Mouse (Mus musculus): Measurements from ENCODE around the gene Gabrb1. TPM values are rescaled to one million over a fixed set of nuclear protein-coding genes. Genes with fewer than 3 reads are reported as not detected.

The Gabrb1 gene
- polyA plus RNA-seq, 1 experiment = 0.01 TPM

DNA sequence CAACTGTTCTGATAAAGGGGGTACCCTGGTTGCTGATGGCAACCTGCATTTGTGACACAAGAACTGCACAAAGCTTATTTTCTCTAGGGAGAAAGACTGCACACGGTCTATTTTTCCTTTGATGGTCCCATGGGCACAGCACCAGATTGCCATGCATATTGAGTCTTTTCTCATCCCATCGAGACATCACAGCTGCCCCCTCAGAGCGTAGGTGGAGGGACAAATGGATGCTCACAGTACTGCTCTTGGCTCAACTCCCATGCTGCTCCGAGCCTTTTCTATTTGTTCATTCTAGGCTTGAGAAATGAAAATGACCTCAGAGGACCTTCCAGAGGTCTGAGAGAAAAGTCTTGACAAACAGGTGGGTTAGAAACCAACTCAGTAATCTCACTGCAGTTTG, 259.3 kb downstream of the Gabrb1 start:
- Histone ChIP-seq H3K79me3 (ENCODE audit: low read depth) (no peaks in the 10 kb centered on the region), H3K79me2 (ENCODE audit: control insufficient read depth, insufficient read depth) (no peaks in the 10 kb centered on the region), H3K36me3 (ENCODE audit: control insufficient read depth, insufficient read depth) (no peaks in the 10 kb centered on the region), H3K27me3 (ENCODE audit: control insufficient read depth, insufficient read depth, insufficient read length) (no peaks in the 10 kb centered on the region), H3ac (ENCODE audit: control insufficient read depth, insufficient read length, low read depth) (no peak overlapping the region), H3K4me3 (ENCODE audit: insufficient read depth, poor library complexity, severe bottlenecking) (no peak overlapping the region)
- TF ChIP-seq CTCF (IDR thresholded peaks at IDR 0.05; ENCODE audit: control insufficient read depth, insufficient read depth, insufficient read length) = no peak
- no peak for TF ChIP-seq CEBPB (IDR thresholded peaks at IDR 0.05; ENCODE audit: low read depth)
- TF ChIP-seq FOSL1 (IDR thresholded peaks at IDR 0.05; ENCODE audit: insufficient read depth, low read length, poor library complexity, severe bottlenecking) = no peak
- TF ChIP-seq MAX (IDR thresholded peaks at IDR 0.05) = no peak
- TF ChIP-seq MYOG (IDR thresholded peaks at IDR 0.05; ENCODE audit: control insufficient read depth, extremely low read depth, insufficient read length) = no peak
- TF ChIP-seq USF1 (IDR thresholded peaks at IDR 0.05; ENCODE audit: low read depth) = no peak

DNA sequence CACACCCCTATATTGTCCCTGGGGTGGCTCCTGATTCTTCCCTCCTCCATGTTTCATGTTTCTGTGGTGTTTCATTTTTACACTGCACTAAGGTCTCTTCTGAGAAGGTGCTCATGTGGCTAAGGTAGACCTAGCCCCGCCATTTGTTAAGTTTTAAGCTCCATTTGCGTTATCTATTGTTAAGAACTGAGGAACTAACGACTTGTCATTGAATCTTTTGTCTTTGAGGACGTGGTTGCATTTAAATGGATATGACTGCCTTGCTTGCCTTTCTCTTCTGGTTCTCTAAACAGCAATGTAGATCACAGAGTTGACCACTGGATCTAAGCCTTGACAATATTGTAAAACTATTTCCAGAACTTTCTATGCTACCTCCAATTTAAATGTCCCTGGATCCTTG, 265.7 kb downstream of the Gabrb1 start:
- Histone ChIP-seq H3K27me3 (ENCODE audit: control insufficient read depth, insufficient read depth, insufficient read length) (no peaks in the 10 kb centered on the region), H3K79me3 (ENCODE audit: low read depth) (no peaks in the 10 kb centered on the region), H3ac (ENCODE audit: control insufficient read depth, insufficient read length, low read depth) (no peak overlapping the region), H3K36me3 (ENCODE audit: control insufficient read depth, insufficient read depth) (no peaks in the 10 kb centered on the region), H3K4me3 (ENCODE audit: insufficient read depth, poor library complexity, severe bottlenecking) (no peak overlapping the region), H3K79me2 (ENCODE audit: control insufficient read depth, insufficient read depth) (no peaks in the 10 kb centered on the region)
- TF ChIP-seq CEBPB (IDR thresholded peaks at IDR 0.05; ENCODE audit: low read depth) = no peak
- no peak for TF ChIP-seq USF1 (IDR thresholded peaks at IDR 0.05; ENCODE audit: low read depth)
- no peak for TF ChIP-seq MYOD1 (IDR thresholded peaks at IDR 0.05; ENCODE audit: control insufficient read depth, insufficient read length, low read depth)
- TF ChIP-seq FOSL1 (IDR thresholded peaks at IDR 0.05; ENCODE audit: insufficient read depth, low read length, poor library complexity, severe bottlenecking) = no peak
- TF ChIP-seq MYOG (IDR thresholded peaks at IDR 0.05; ENCODE audit: control insufficient read depth, extremely low read depth, insufficient read length) = no peak
- TF ChIP-seq MAX (IDR thresholded peaks at IDR 0.05) = no peak
- TF ChIP-seq CTCF (IDR thresholded peaks at IDR 0.05; ENCODE audit: control insufficient read depth, insufficient read depth, insufficient read length) = no peak

DNA sequence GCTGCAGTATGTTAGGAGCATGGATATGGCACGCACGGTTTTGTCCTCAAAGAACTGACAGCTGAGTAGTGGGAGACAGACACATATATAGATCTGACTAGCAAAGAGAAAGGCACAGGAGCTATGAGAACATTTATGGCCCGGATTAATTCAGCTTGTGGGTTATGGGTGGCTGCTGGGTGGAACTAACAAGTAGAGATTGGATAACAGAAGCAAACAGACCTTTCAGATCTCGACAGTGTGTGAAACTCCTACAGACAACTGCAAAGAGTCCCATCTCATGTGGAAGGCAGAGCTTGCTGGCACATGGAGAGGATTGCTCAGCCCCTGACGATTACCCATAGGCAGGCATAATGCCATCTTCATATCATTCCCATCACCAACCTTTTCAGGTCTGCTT, 268.4 kb downstream of the Gabrb1 start:
- H3ac ChIP-seq (ENCODE audit: control insufficient read depth, insufficient read length, low read depth) = no peak overlapping the region
- no peaks in the 10 kb centered on the region for H3K27me3 ChIP-seq (ENCODE audit: control insufficient read depth, insufficient read depth, insufficient read length)
- no peak overlapping the region for H3K4me3 ChIP-seq (ENCODE audit: insufficient read depth, poor library complexity, severe bottlenecking)
- TF ChIP-seq CEBPB (IDR thresholded peaks at IDR 0.05; ENCODE audit: low read depth) = no peak
- no peak for TF ChIP-seq MAX (IDR thresholded peaks at IDR 0.05)
- no peak for TF ChIP-seq USF1 (IDR thresholded peaks at IDR 0.05; ENCODE audit: low read depth)
- TF ChIP-seq MYOG (IDR thresholded peaks at IDR 0.05; ENCODE audit: control insufficient read depth, extremely low read depth, insufficient read length) = no peak
- no peak for TF ChIP-seq MYOD1 (IDR thresholded peaks at IDR 0.05; ENCODE audit: control insufficient read depth, insufficient read length, low read depth)
- no peak for TF ChIP-seq FOSL1 (IDR thresholded peaks at IDR 0.05; ENCODE audit: insufficient read depth, low read length, poor library complexity, severe bottlenecking)
- TF ChIP-seq CTCF (IDR thresholded peaks at IDR 0.05; ENCODE audit: control insufficient read depth, insufficient read depth, insufficient read length) = no peak
- no peaks in the 10 kb centered on the region for H3K79me3 ChIP-seq (ENCODE audit: low read depth)
- no peaks in the 10 kb centered on the region for H3K36me3 ChIP-seq (ENCODE audit: control insufficient read depth, insufficient read depth)
- H3K79me2 ChIP-seq (ENCODE audit: control insufficient read depth, insufficient read depth) = no peaks in the 10 kb centered on the region

DNA sequence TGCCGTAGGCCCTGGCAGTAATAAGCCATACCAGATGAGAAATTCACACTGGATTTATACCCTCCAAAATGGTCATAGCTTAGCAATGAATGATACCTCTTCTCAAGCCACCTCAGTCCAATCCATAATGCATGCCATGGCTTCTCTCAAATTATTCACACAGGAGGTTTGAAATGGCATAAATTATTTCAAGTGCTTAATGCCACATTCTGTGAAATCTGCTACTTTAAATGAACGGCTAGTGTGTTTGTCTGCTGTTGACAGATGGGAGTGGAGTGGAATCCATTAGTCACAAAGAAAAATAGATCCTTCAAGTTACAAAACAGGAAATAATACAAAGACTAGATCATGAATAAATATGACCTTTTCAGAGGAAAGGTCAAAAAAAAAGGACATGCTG, 272.1 kb downstream of the Gabrb1 start:
- Histone ChIP-seq H3K79me3 (ENCODE audit: low read depth) (no peaks in the 10 kb centered on the region), H3K79me2 (ENCODE audit: control insufficient read depth, insufficient read depth) (no peaks in the 10 kb centered on the region), H3K4me3 (ENCODE audit: insufficient read depth, poor library complexity, severe bottlenecking) (no peak overlapping the region), H3K36me3 (ENCODE audit: control insufficient read depth, insufficient read depth) (no peaks in the 10 kb centered on the region), H3ac (ENCODE audit: control insufficient read depth, insufficient read length, low read depth) (no peak overlapping the region), H3K27me3 (ENCODE audit: control insufficient read depth, insufficient read depth, insufficient read length) (no peaks in the 10 kb centered on the region)
- TF ChIP-seq MYOD1 (IDR thresholded peaks at IDR 0.05; ENCODE audit: control insufficient read depth, insufficient read length, low read depth) (no peak), CEBPB (IDR thresholded peaks at IDR 0.05; ENCODE audit: low read depth) (no peak), USF1 (IDR thresholded peaks at IDR 0.05; ENCODE audit: low read depth) (no peak), MYOG (IDR thresholded peaks at IDR 0.05; ENCODE audit: control insufficient read depth, extremely low read depth, insufficient read length) (no peak), MAX (IDR thresholded peaks at IDR 0.05) (no peak), CTCF (IDR thresholded peaks at IDR 0.05; ENCODE audit: control insufficient read depth, insufficient read depth, insufficient read length) (no peak), FOSL1 (IDR thresholded peaks at IDR 0.05; ENCODE audit: insufficient read depth, low read length, poor library complexity, severe bottlenecking) (no peak)

DNA sequence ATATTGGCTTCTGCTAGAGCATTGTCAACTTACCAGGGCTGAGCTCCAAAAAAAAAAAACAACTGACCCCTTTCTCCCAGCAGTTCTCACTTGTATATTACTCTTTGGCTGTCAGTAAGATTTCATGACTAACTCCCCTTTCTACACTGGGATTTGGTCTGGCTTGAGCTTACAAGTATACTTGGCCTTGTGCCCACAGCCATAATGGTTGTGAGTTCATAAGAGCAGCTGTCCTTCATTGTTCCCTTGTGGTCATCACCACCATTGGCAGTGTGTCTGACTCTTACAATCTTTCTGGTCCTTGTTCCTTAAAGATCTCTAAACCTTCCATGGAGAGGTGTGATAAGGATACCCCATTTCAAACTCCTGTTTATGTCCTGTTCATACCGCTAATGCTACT, 293.5 kb downstream of the Gabrb1 start:
- no peak overlapping the region for H3ac ChIP-seq (ENCODE audit: control insufficient read depth, insufficient read length, low read depth)
- no peaks in the 10 kb centered on the region for H3K79me2 ChIP-seq (ENCODE audit: control insufficient read depth, insufficient read depth)
- no peak for TF ChIP-seq MYOG (IDR thresholded peaks at IDR 0.05; ENCODE audit: control insufficient read depth, extremely low read depth, insufficient read length)
- TF ChIP-seq MAX (IDR thresholded peaks at IDR 0.05) = no peak
- no peak for TF ChIP-seq CTCF (IDR thresholded peaks at IDR 0.05; ENCODE audit: control insufficient read depth, insufficient read depth, insufficient read length)
- TF ChIP-seq MYOD1 (IDR thresholded peaks at IDR 0.05; ENCODE audit: control insufficient read depth, insufficient read length, low read depth) = peak; percentile 64
- H3K36me3 ChIP-seq (ENCODE audit: control insufficient read depth, insufficient read depth) = no peaks in the 10 kb centered on the region
- H3K27me3 ChIP-seq (ENCODE audit: control insufficient read depth, insufficient read depth, insufficient read length) = no peaks in the 10 kb centered on the region
- H3K79me3 ChIP-seq (ENCODE audit: low read depth) = no peaks in the 10 kb centered on the region
- no peak overlapping the region for H3K4me3 ChIP-seq (ENCODE audit: insufficient read depth, poor library complexity, severe bottlenecking)

DNA sequence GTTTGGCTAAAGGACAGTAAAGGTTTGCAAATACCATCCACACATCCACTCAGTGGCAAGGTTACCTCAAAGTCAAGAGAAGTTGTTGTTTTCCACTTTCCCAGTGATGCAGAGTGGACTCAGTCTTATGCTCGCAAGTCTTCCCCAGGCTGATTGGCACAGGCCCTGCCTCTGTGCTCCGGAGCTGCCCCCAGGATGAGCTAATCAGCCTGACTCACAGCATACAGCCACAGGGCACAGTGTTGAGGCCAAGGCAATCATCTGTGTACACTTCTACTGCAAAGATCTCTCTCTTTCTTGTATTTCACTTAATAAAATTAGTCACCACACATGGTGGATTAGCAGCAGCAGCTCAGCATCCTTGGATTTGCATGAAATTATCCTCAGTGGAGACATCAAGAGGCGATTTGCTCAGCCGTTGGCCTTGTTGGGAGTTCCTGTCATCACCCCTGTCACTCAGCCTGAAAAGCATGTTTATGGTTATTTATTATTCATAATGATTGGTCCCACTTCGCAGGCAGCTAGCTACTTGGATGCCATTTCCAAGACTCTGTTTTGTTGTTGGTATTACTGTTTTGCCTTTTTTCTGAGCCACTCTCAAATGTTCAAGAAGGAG, 297.3 kb downstream of the Gabrb1 start:
- Histone ChIP-seq H3K79me3 (ENCODE audit: low read depth) (no peaks in the 10 kb centered on the region), H3K36me3 (ENCODE audit: control insufficient read depth, insufficient read depth) (no peaks in the 10 kb centered on the region), H3K4me3 (ENCODE audit: insufficient read depth, poor library complexity, severe bottlenecking) (no peak overlapping the region), H3ac (ENCODE audit: control insufficient read depth, insufficient read length, low read depth) (no peak overlapping the region), H3K79me2 (ENCODE audit: control insufficient read depth, insufficient read depth) (no peaks in the 10 kb centered on the region), H3K27me3 (ENCODE audit: control insufficient read depth, insufficient read depth, insufficient read length) (no peaks in the 10 kb centered on the region)
- TF ChIP-seq CTCF (IDR thresholded peaks at IDR 0.05; ENCODE audit: control insufficient read depth, insufficient read depth, insufficient read length) = no peak
- no peak for TF ChIP-seq USF1 (IDR thresholded peaks at IDR 0.05; ENCODE audit: low read depth)
- TF ChIP-seq MAX (IDR thresholded peaks at IDR 0.05) = no peak
- TF ChIP-seq MYOD1 (IDR thresholded peaks at IDR 0.05; ENCODE audit: control insufficient read depth, insufficient read length, low read depth) = no peak
- no peak for TF ChIP-seq FOSL1 (IDR thresholded peaks at IDR 0.05; ENCODE audit: insufficient read depth, low read length, poor library complexity, severe bottlenecking)
- TF ChIP-seq MYOG (IDR thresholded peaks at IDR 0.05; ENCODE audit: control insufficient read depth, extremely low read depth, insufficient read length) = no peak
- TF ChIP-seq CEBPB (IDR thresholded peaks at IDR 0.05; ENCODE audit: low read depth) = no peak

Measured in C2C12 (cell line).